Mouse (Mus musculus): Measurements from ENCODE around the gene Lmtk3. TPM values are rescaled to one million over a fixed set of nuclear protein-coding genes. Genes with fewer than 3 reads are reported as not detected.
A peak's percentile ranks its signal among the peaks of the same experiment; 100 is the strongest.

Lmtk3 gene
- polyA plus RNA-seq, 1 experiment from 2014 or later = 23.6 TPM

DNA sequence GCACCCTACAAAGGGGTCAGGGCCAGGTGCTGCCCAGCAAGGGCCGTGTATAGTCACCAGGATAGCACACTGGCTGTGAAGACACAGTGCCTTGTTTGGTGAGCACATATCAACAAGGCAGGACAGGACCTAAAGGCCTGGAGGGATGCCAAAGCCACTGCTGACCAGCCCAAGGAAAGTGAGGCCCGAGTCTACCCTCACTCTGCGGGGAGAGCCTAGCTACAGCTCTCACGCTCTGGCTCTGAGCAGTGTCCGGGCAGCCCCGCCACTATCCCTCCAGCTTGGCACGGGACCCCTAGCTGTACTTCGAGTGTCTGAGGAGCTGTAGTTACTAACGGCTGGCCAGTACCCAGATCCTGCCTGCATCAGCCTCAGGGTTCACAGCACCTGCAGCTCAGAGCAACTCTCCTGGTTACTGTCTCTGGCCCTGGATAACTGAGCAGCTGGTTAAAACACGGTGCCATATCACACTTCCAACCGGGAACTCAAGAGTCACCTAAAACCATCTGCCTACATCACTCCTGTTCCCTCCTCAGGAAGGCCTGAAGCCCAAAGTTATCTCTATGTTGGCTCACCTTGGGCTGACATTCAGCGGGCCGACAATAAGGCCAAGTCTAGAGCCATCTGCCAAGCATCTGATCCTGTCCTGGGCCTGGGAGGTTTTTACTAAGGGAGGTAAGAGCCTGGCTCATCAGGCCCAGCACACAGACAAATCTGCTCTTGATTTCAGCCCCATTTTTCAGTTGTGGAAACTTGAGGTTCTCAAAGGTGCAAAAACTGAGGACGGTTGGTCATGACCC, 25.9 kb downstream of the Lmtk3 start:
- no peak for DNase-seq (ENCODE audit: low spot score)
- ATAC-seq (ENCODE audit: low FRiP score) = no peak
- no peak overlapping the region for H3K4me2 ChIP-seq (replicated peaks)
- H3K4me1 ChIP-seq (replicated peaks; ENCODE audit: control insufficient read depth, insufficient read depth, low read length) = peaks cover 19% of the 10 kb centered on the region
- no peak overlapping the region for H3K27ac ChIP-seq
- no peak overlapping the region for H3K9ac ChIP-seq
- H3K27me3 ChIP-seq (ENCODE audit: control insufficient read depth, insufficient read depth, low read length) = no peaks in the 10 kb centered on the region
- no peak overlapping the region for H3K4me3 ChIP-seq (replicated peaks; ENCODE audit: low read length)
- H3K9me3 ChIP-seq (ENCODE audit: control insufficient read depth, low read length) = no peaks in the 10 kb centered on the region
- 85% methylated on average over 14 of the region's 14 CpGs for WGBS
- H3K36me3 ChIP-seq (replicated peaks; ENCODE audit: control insufficient read depth, insufficient read depth) = peaks cover 76% of the 10 kb centered on the region

DNA sequence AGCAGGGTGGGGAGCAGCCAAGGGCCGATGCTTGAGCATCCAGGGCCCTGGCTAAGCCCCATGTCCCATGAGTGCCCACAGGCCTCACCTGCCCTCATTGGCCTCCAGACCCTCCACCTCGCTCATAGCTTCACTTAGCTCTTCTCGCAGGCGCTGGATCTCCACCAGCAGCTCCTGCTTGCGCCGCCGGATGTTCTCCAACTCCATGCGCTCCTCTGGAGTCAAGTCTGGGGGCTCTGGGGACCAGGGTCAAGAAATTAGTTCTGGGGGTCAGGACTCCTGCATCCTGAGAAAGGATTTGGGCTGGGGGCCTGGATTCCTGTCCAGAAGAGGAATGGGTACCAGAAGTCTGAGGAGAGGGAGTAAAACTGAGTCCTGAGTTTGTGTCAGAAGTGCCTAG, 29.4 kb downstream of the Lmtk3 start:
- DNase-seq (ENCODE audit: low spot score) (no peak), ATAC-seq (ENCODE audit: low FRiP score) (no peak)
- Histone ChIP-seq H3K9me3 (ENCODE audit: control insufficient read depth, low read length) (no peaks in the 10 kb centered on the region), H3K4me1 (replicated peaks; ENCODE audit: control insufficient read depth, insufficient read depth, low read length) (peaks cover 26% of the 10 kb centered on the region), H3K36me3 (replicated peaks; ENCODE audit: control insufficient read depth, insufficient read depth) (peaks cover 52% of the 10 kb centered on the region), H3K9ac (peak overlapping the region; percentile 99), H3K27ac (peak overlapping the region; percentile 100), H3K27me3 (ENCODE audit: control insufficient read depth, insufficient read depth, low read length) (no peaks in the 10 kb centered on the region), H3K4me2 (replicated peaks) (peak overlapping the region; percentile 93), H3K4me3 (replicated peaks; ENCODE audit: low read length) (peak overlapping the region; percentile 86)
- 84% methylated on average over 8 of the region's 8 CpGs for WGBS

DNA sequence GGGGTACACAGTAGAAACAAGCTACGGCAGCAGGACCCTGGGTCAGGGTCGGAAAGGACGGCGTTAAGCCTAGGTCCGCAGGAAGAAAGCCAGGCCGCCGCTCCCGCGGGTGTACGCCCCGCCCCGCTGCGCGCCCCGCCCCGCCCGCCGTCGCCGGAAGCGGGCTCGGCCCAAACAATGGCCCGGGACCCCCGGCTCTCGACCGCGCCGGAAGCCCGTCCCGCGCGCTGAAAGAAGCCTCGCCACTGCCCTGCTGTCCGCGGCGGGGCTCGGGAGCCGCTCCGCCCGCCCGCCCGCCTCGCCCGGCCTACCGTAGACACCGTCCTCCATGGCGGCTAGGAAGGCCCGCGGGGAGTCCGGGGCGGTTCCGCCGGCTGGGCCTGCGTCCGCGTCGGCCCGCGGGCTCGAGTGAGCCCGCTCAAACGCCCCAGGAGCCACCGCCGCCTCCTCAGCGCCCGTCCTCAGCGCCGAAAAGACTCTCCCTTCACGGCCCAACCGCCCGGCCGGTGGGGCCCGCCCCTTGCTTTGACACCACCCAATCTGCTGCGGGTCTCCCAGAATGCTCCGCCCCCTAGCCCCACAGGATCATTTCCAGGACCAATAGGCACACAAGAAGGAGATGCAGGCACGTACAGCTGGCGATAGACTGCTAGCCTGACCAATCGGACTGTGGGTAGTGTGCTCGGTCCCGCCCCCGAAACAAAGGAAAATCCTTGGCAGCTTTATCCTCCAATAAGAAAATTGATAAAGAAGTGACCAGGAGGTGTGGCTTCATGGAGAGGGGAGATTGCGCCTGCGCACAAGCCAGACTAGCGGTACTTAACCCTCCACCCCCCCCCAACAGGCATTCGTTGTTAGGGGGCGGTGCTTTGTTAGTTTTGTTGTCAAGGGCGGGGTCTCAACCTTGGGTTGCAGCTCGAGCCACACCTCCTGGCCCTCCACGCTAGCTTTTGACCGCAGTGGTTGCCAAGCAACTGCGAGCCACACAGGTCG, 30.5 kb downstream of the Lmtk3 start, which contains the start of gene Cyth2:
Cyth2 (minus strand) TSS at position 795 of the 993 bp plus-strand sequence.
- ATAC-seq (ENCODE audit: low FRiP score) (peak; percentile 98), DNase-seq (ENCODE audit: low spot score) (peak; percentile 100)
- H3K27ac ChIP-seq = peak within 1 kb of the TSS; percentile 100
- H3K9me3 ChIP-seq (ENCODE audit: control insufficient read depth, low read length) = no peaks in the 10 kb centered on the region
- no peaks in the 10 kb centered on the region for H3K27me3 ChIP-seq (ENCODE audit: control insufficient read depth, insufficient read depth, low read length)
- peak within 1 kb of the TSS; percentile 86 for H3K4me3 ChIP-seq (replicated peaks; ENCODE audit: low read length)
- WGBS = under 1% methylated on average over 64 of the region's 92 CpGs
- H3K36me3 ChIP-seq (replicated peaks; ENCODE audit: control insufficient read depth, insufficient read depth) = peaks cover 41% of the 10 kb centered on the region
- peak within 1 kb of the TSS; percentile 93 for H3K4me2 ChIP-seq (replicated peaks)
- peak within 1 kb of the TSS; percentile 99 for H3K9ac ChIP-seq
- peaks cover 21% of the 10 kb centered on the region for H3K4me1 ChIP-seq (replicated peaks; ENCODE audit: control insufficient read depth, insufficient read depth, low read length)

DNA sequence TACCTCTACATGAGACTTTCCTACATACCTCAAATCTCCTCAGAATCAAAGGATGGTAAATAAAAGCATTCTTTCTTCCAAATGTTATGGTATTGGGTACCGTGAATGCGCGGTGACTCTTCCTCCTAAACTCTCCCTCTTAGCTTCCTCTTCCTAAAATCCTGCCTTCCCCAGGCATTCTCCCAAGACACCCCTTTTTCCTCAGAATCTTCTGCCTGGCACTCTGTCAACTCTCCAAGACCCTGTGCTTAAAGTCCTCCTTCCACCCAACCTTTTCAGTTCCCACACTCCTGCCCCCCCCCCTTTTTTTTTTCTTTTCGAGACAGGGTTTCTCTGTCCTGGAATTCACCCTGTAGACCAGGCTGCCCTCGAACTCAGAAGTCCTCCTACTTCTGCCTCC, 31.3 kb downstream of the Lmtk3 start:
- WGBS = 0% methylated on average over 5 of the region's 5 CpGs

DNA sequence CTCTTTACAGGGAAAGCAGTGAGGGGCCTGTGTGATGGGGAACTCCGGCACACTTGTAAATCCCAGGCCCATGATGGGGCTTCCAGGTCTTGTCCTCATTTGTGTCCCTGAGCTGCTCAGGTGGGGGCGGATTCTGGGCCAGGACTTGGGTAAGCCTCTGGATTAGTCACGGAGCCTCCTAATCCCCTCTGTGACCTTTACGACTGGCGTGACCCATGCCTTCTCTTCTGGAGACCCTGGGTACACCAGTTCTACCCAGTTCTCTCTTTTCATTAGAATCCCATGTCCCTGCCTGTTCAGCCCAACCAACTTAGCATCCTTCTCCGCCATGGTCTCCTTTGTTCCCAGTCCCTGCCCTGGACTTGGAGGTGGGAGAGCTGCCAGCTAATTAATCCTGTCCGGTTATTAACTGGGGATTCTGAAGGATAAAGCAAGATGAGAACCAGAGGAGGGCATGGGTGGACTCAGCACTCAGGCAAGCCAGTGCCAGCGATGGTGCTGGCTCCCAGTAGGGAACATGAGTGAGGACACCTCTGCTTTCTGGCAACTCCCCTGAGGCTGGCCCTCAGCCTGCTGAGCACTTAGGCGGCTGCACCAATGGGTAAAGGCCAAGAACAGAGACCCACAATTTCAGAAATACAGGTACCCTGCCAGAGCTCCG, 31.9 kb downstream of the Lmtk3 start:
- Histone ChIP-seq H3K36me3 (replicated peaks; ENCODE audit: control insufficient read depth, insufficient read depth) (peaks cover 27% of the 10 kb centered on the region), H3K4me3 (replicated peaks; ENCODE audit: low read length) (no peak overlapping the region), H3K27ac (peak overlapping the region; percentile 52), H3K27me3 (ENCODE audit: control insufficient read depth, insufficient read depth, low read length) (no peaks in the 10 kb centered on the region), H3K9me3 (ENCODE audit: control insufficient read depth, low read length) (no peaks in the 10 kb centered on the region), H3K9ac (0 out of 2 replicates have a peak overlapping the region, but pooled peaks have one; percentile 6), H3K4me2 (replicated peaks) (peak overlapping the region; percentile 48), H3K4me1 (replicated peaks; ENCODE audit: control insufficient read depth, insufficient read depth, low read length) (peaks cover 21% of the 10 kb centered on the region)
- DNase-seq (ENCODE audit: low spot score) (no peak), ATAC-seq (ENCODE audit: low FRiP score) (no peak)
- WGBS = 30% methylated on average over 10 of the region's 10 CpGs

More for the DNA sequence above, 31.3 kb downstream of the Lmtk3 start:
- DNase-seq (ENCODE audit: low spot score) = no peak
- Histone ChIP-seq H3K4me3 (replicated peaks; ENCODE audit: low read length) (peak overlapping the region; percentile 18), H3K4me2 (replicated peaks) (peak overlapping the region; percentile 48), H3K27ac (peak overlapping the region; percentile 52), H3K4me1 (replicated peaks; ENCODE audit: control insufficient read depth, insufficient read depth, low read length) (peaks cover 21% of the 10 kb centered on the region), H3K9me3 (ENCODE audit: control insufficient read depth, low read length) (no peaks in the 10 kb centered on the region), H3K36me3 (replicated peaks; ENCODE audit: control insufficient read depth, insufficient read depth) (peaks cover 33% of the 10 kb centered on the region), H3K27me3 (ENCODE audit: control insufficient read depth, insufficient read depth, low read length) (no peaks in the 10 kb centered on the region), H3K9ac (0 out of 2 replicates have a peak overlapping the region, but pooled peaks have one; percentile 6)
- no peak for ATAC-seq (ENCODE audit: low FRiP score)

DNA sequence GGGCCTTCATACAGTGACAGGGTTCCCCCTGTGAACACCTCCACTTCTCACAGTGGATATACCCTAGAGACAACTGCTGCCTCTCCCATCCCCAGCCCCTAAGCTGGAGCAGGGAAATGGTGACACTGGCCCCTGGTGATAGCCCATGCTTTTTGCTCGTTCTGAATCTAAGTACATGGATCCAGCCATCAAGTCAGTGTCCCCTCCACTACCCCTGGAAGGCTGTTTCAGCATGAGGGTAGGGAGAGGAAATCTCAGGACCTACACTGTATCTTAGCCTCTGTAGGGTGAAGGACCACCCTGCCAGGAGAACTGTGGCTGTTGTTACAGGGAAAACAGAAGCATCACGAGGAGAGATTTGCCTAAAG, 32.4 kb downstream of the Lmtk3 start:
- H3K9me3 ChIP-seq (ENCODE audit: control insufficient read depth, low read length) = no peaks in the 10 kb centered on the region
- no peak overlapping the region for H3K4me2 ChIP-seq (replicated peaks)
- 60% methylated on average over 2 of the region's 2 CpGs for WGBS

DNA sequence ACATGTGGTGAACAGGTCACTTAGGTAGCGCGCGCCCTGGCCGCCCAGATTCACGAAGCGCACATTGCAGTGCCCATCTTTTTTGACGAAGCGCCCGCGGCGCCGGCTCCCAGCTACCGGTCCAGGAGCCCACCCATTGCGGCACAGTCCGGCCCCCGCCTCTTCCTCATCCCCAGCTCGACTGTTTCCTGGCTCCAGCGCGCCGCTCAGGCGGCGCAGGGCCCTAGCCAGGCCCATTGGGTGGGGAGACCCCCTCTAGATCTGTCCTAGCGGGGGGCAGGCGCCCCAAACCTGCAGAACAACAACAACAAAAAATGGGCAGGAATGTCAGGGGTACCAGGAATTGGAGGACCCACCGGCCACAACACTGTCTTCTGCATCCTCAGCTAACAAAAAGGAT, 36.3 kb downstream of the Lmtk3 start:
- Histone ChIP-seq H3K27ac (no peak overlapping the region), H3K27me3 (ENCODE audit: control insufficient read depth, insufficient read depth, low read length) (no peaks in the 10 kb centered on the region), H3K4me2 (replicated peaks) (0 out of 2 replicates have a peak overlapping the region, but pooled peaks have one; percentile 19), H3K36me3 (replicated peaks; ENCODE audit: control insufficient read depth, insufficient read depth) (peaks cover 19% of the 10 kb centered on the region), H3K9ac (no peak overlapping the region), H3K4me3 (replicated peaks; ENCODE audit: low read length) (no peak overlapping the region), H3K4me1 (replicated peaks; ENCODE audit: control insufficient read depth, insufficient read depth, low read length) (peaks cover 5% of the 10 kb centered on the region; the same call in 1 of the 2 replicates), H3K9me3 (ENCODE audit: control insufficient read depth, low read length) (no peaks in the 10 kb centered on the region)
- DNase-seq (ENCODE audit: low spot score) (no peak), ATAC-seq (ENCODE audit: low FRiP score) (no peak)
- WGBS = 12% methylated on average over 25 of the region's 25 CpGs

More for the DNA sequence above, 32.4 kb downstream of the Lmtk3 start:
- ATAC-seq (ENCODE audit: low FRiP score) = no peak
- Histone ChIP-seq H3K27ac (no peak overlapping the region), H3K36me3 (replicated peaks; ENCODE audit: control insufficient read depth, insufficient read depth) (peaks cover 22% of the 10 kb centered on the region), H3K4me1 (replicated peaks; ENCODE audit: control insufficient read depth, insufficient read depth, low read length) (peaks cover 21% of the 10 kb centered on the region), H3K27me3 (ENCODE audit: control insufficient read depth, insufficient read depth, low read length) (no peaks in the 10 kb centered on the region), H3K4me3 (replicated peaks; ENCODE audit: low read length) (no peak overlapping the region), H3K9ac (0 out of 2 replicates have a peak overlapping the region, but pooled peaks have one; percentile 6)
- DNase-seq (ENCODE audit: low spot score) = no peak

DNA sequence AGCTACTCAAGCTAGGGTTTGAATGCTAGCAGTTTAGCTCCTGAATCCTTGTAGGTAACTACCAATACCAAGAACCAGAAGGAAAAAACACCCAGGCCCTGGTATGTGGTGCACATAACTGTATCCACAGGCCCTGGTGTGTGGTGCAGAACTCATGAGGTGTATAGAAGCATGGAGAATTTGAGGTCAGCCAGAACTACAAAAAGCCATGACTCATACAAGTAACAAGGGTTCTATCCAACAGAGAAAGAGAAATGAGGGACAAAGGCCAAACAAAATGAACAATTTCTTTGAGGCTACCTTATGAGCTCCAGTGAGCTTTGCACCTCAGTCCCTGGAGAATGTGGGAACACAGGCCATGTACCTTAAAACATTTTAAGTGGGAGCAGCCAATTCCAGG, 37.4 kb downstream of the Lmtk3 start:
- Histone ChIP-seq H3K4me1 (replicated peaks; ENCODE audit: control insufficient read depth, insufficient read depth, low read length) (no peaks in the 10 kb centered on the region), H3K27me3 (ENCODE audit: control insufficient read depth, insufficient read depth, low read length) (no peaks in the 10 kb centered on the region), H3K9ac (no peak overlapping the region), H3K4me3 (replicated peaks; ENCODE audit: low read length) (no peak overlapping the region), H3K36me3 (replicated peaks; ENCODE audit: control insufficient read depth, insufficient read depth) (peaks cover 30% of the 10 kb centered on the region), H3K9me3 (ENCODE audit: control insufficient read depth, low read length) (no peaks in the 10 kb centered on the region), H3K4me2 (replicated peaks) (no peak overlapping the region), H3K27ac (no peak overlapping the region)
- no peak for ATAC-seq (ENCODE audit: low FRiP score)
- DNase-seq (ENCODE audit: low spot score) = no peak
